Mouse (Mus musculus): ENCODE measurements at regions not wholly inside any gene's neighbourhood (a gene's known extent, or its start where the extent isn't known, plus 50 kb on each side); places are given as distances from the start of the nearest gene placed in this dataset.

GRCm38 (mm10) chr12:26086923-26087322 is 328.1 kb downstream of the Rnf144a start:
- TF ChIP-seq ZNF384 (IDR thresholded peaks at IDR 0.05; ENCODE audit: low read depth, low read length) (no peak), HCFC1 (IDR thresholded peaks at IDR 0.05; ENCODE audit: borderline replicate concordance, insufficient read depth, low read length) (no peak), ZC3H11A (IDR thresholded peaks at IDR 0.05; ENCODE audit: borderline replicate concordance, low read depth, low read length) (no peak), CHD2 (IDR thresholded peaks at IDR 0.05; ENCODE audit: low read depth, low read length) (no peak)
